19 mouse cellular contexts compared by ENCODE assay signal in genomic region chr12:92109615-92110014, GRCm38 (mm10).
DNase-seq lines count a peak whose midpoint lies in the region; ATAC-seq lines count a peak whose summit lies in the region.
"Had no signal": no experiment of that assay in that cellular context is flagged by ENCODE, and none has a peak within 500 bp of the region (broad histone marks: within the 10 kb centered on the region; RNA-seq: fewer than 3 reads in every experiment).

No protein-coding gene starts in this region.

- H3K27ac ChIP-seq in hindbrain, embryonic 14.5 days, result no peak overlapping the region
- H3K27ac ChIP-seq in hindbrain, embryonic 12.5 days, result no peak overlapping the region
- H3K27ac ChIP-seq in limb, embryonic 12.5 days, result no peak overlapping the region
- H3K27ac ChIP-seq in limb, embryonic 10.5 days, result no peak overlapping the region
- H3K27ac ChIP-seq in forebrain, embryonic 13.5 days, result no peak overlapping the region
- H3K27ac ChIP-seq: intestine, embryonic 15.5 days; layer of hippocampus, adult 2 months; liver, embryonic 13.5 days; lung, embryonic 15.5 days; macrophage; midbrain, embryonic 12.5 days; stomach, embryonic 15.5 days had no signal

- 57% methylated on average over 3 of the region's 3 CpGs for WGBS in hindbrain, embryonic 14.5 days
- 60% methylated on average over 3 of the region's 3 CpGs for WGBS in hindbrain, embryonic 12.5 days
- 43% methylated on average over 3 of the region's 3 CpGs for WGBS in limb, embryonic 12.5 days
- WGBS in limb, embryonic 10.5 days, result 71% methylated on average over 3 of the region's 3 CpGs
- WGBS in forebrain, embryonic 13.5 days, result 32% methylated on average over 3 of the region's 3 CpGs

- ATAC-seq in hindbrain, embryonic 14.5 days (ENCODE audit: low FRiP score), result no peak
- ATAC-seq in hindbrain, embryonic 12.5 days (ENCODE audit: low FRiP score), result no peak
- 0 out of 2 replicates have a peak, but pooled peaks have one; percentile 52 for ATAC-seq in limb, embryonic 12.5 days (ENCODE audit: insufficient number of reproducible peaks, insufficient read depth, low FRiP score, low TSS enrichment, low read depth)
- ATAC-seq in forebrain, embryonic 13.5 days, result peak; percentile 62; the same call in 1 of the 2 replicates
- ATAC-seq: intestine, embryonic 15.5 days had no signal

- no peak overlapping the region for H3K9ac ChIP-seq in hindbrain, embryonic 14.5 days
- H3K9ac ChIP-seq in hindbrain, embryonic 12.5 days, result no peak overlapping the region
- no peak overlapping the region for H3K9ac ChIP-seq in limb, embryonic 12.5 days (replicated peaks)
- H3K9ac ChIP-seq in forebrain, embryonic 13.5 days, result no peak overlapping the region
- H3K9ac ChIP-seq: heart, embryonic 12.5 days; intestine, embryonic 15.5 days; liver, embryonic 13.5 days; lung, embryonic 15.5 days; midbrain, embryonic 12.5 days; stomach, embryonic 15.5 days had no signal

- H3K4me3 ChIP-seq in hindbrain, embryonic 14.5 days (replicated peaks; ENCODE audit: low read length), result no peak overlapping the region
- H3K4me3 ChIP-seq in hindbrain, embryonic 12.5 days, result no peak overlapping the region
- H3K4me3 ChIP-seq in limb, embryonic 12.5 days (replicated peaks), result no peak overlapping the region
- H3K4me3 ChIP-seq in limb, embryonic 10.5 days, result no peak overlapping the region
- no peak overlapping the region for H3K4me3 ChIP-seq in forebrain, embryonic 13.5 days
- H3K4me3 ChIP-seq: heart, embryonic 12.5 days; intestine, embryonic 15.5 days; layer of hippocampus, adult 2 months; liver, embryonic 13.5 days; lung, embryonic 15.5 days; midbrain, embryonic 12.5 days; stomach, embryonic 15.5 days had no signal

- no peaks in the 10 kb centered on the region for H3K27me3 ChIP-seq in hindbrain, embryonic 14.5 days (ENCODE audit: control insufficient read depth, insufficient read depth, low read length)
- H3K27me3 ChIP-seq in hindbrain, embryonic 12.5 days, result no peaks in the 10 kb centered on the region
- no peaks in the 10 kb centered on the region for H3K27me3 ChIP-seq in limb, embryonic 12.5 days
- no peaks in the 10 kb centered on the region for H3K27me3 ChIP-seq in limb, embryonic 10.5 days (ENCODE audit: low read depth, poor library complexity, severe bottlenecking)
- no peaks in the 10 kb centered on the region for H3K27me3 ChIP-seq in forebrain, embryonic 13.5 days
- H3K27me3 ChIP-seq: heart, embryonic 12.5 days; intestine, embryonic 15.5 days; liver, embryonic 13.5 days; lung, embryonic 15.5 days; midbrain, embryonic 12.5 days; stomach, embryonic 15.5 days had no signal

- no peaks in the 10 kb centered on the region for H3K36me3 ChIP-seq in hindbrain, embryonic 14.5 days (replicated peaks; ENCODE audit: control insufficient read depth, insufficient read depth)
- H3K36me3 ChIP-seq in hindbrain, embryonic 12.5 days, result no peaks in the 10 kb centered on the region
- no peaks in the 10 kb centered on the region for H3K36me3 ChIP-seq in limb, embryonic 12.5 days
- no peaks in the 10 kb centered on the region for H3K36me3 ChIP-seq in limb, embryonic 10.5 days
- no peaks in the 10 kb centered on the region for H3K36me3 ChIP-seq in forebrain, embryonic 13.5 days (ENCODE audit: poor library complexity, severe bottlenecking)
- H3K36me3 ChIP-seq: heart, embryonic 12.5 days; intestine, embryonic 15.5 days; liver, embryonic 13.5 days; lung, embryonic 15.5 days; midbrain, embryonic 12.5 days; stomach, embryonic 15.5 days had no signal

- H3K9me3 ChIP-seq in hindbrain, embryonic 14.5 days (ENCODE audit: control insufficient read depth, low read length), result no peaks in the 10 kb centered on the region
- no peaks in the 10 kb centered on the region for H3K9me3 ChIP-seq in hindbrain, embryonic 12.5 days (replicated peaks)
- H3K9me3 ChIP-seq in limb, embryonic 12.5 days, result no peaks in the 10 kb centered on the region
- no peaks in the 10 kb centered on the region for H3K9me3 ChIP-seq in limb, embryonic 10.5 days (replicated peaks)
- no peaks in the 10 kb centered on the region for H3K9me3 ChIP-seq in forebrain, embryonic 13.5 days (replicated peaks)
- H3K9me3 ChIP-seq: heart, embryonic 12.5 days; intestine, embryonic 15.5 days; liver, embryonic 13.5 days; lung, embryonic 15.5 days; midbrain, embryonic 12.5 days; stomach, embryonic 15.5 days had no signal

- DNase-seq in hindbrain, embryonic 14.5 days (ENCODE audit: low spot score), result peak; percentile 30
- DNase-seq in limb, embryonic 10.5 days (ENCODE audit: low spot score), result no peak
- peak; percentile 14 for DNase-seq in hindlimb bud, embryonic 11.5 days (ENCODE audit: extremely low spot score, low read depth, low spot score)
- DNase-seq in B cell, adult 2 months, result no peak
- DNase-seq: adrenal gland, postnatal 36 days; cerebellum, adult 11-12 months; left cerebral cortex, postnatal 4 days; liver, embryonic 13.5 days; right cerebral cortex, postnatal 14 days had no signal

- H3K4me1 ChIP-seq in hindbrain, embryonic 14.5 days (replicated peaks; ENCODE audit: control insufficient read depth, insufficient read depth, low read length), result no peaks in the 10 kb centered on the region
- H3K4me1 ChIP-seq in hindbrain, embryonic 12.5 days, result no peaks in the 10 kb centered on the region
- no peaks in the 10 kb centered on the region for H3K4me1 ChIP-seq in limb, embryonic 12.5 days (replicated peaks)
- 0 out of 2 replicates have a peak, but pooled peaks cover 3% of the 10 kb centered on the region for H3K4me1 ChIP-seq in limb, embryonic 10.5 days
- peaks cover 9% of the 10 kb centered on the region; the same call in 1 of the 2 replicates for H3K4me1 ChIP-seq in forebrain, embryonic 13.5 days
- H3K4me1 ChIP-seq: heart, embryonic 12.5 days; intestine, embryonic 15.5 days; liver, embryonic 13.5 days; lung, embryonic 15.5 days; stomach, embryonic 15.5 days had no signal

- no peak overlapping the region for H3K4me2 ChIP-seq in hindbrain, embryonic 14.5 days (replicated peaks)
- no peak overlapping the region for H3K4me2 ChIP-seq in hindbrain, embryonic 12.5 days (replicated peaks)
- H3K4me2 ChIP-seq in limb, embryonic 12.5 days, result no peak overlapping the region
- no peak overlapping the region for H3K4me2 ChIP-seq in forebrain, embryonic 13.5 days
- H3K4me2 ChIP-seq: heart, embryonic 12.5 days; intestine, embryonic 15.5 days; liver, embryonic 13.5 days; lung, embryonic 15.5 days; midbrain, embryonic 12.5 days; stomach, embryonic 15.5 days had no signal

Comparison
In these comparisons a context has a peak if more than half of its experiments do, and no peak if none do; other contexts are left out.
1. ATAC-seq: peak in limb, embryonic 12.5 days (single experiment) and forebrain, embryonic 13.5 days (single experiment); none in hindbrain, embryonic 14.5 days (single experiment) and hindbrain, embryonic 12.5 days (single experiment).
2. DNase-seq: peak in hindbrain, embryonic 14.5 days (single experiment) and hindlimb bud, embryonic 11.5 days (single experiment); none in limb, embryonic 10.5 days (single experiment) and B cell, adult 2 months (0 of 2).